Mouse (Mus musculus): ENCODE measurements around the gene Rab8b.

- no peak for TF ChIP-seq POLR2A (IDR thresholded peaks at IDR 0.05; ENCODE audit: low read depth, low read length)
- TF ChIP-seq CTCF (IDR thresholded peaks at IDR 0.05; ENCODE audit: extremely low read depth, insufficient read length, insufficient replicate concordance, low read depth, low read length), result no peak
These were observed 33.4 kb upstream of the Rab8b start for GRCm38 (mm10) chr9:66952886-66953285.
